Mouse (Mus musculus): ENCODE data around the gene Pfn3. TPM values are rescaled to one million over a fixed set of nuclear protein-coding genes. Genes with fewer than 3 reads are reported as not detected.

The Pfn3 gene
- 0.46 TPM in 1 of 2 replicates, not detected in the other for polyA plus RNA-seq (2015; fragmentation: Nextera tagmentation; extraction: Ambion mirVana)

GRCm38 (mm10) chr13:55414743-55415380, at the start of gene Pfn3:
Pfn3 (minus strand) TSS chr13:55415232.
- peak; percentile 74 for ATAC-seq (ENCODE audit: low FRiP score, low TSS enrichment)
- peak within 1 kb of the TSS; percentile 43 for H3K4me3 ChIP-seq (ENCODE audit: low read length)
- no peak within 1 kb of the TSS for H3K27ac ChIP-seq (ENCODE audit: low read length)
- no peaks in the 10 kb centered on the region for H3K36me3 ChIP-seq (ENCODE audit: insufficient read depth, low read length)
- WGBS = 9% methylated on average over 41 of the region's 41 CpGs
- peaks cover 16% of the 10 kb centered on the region for H3K4me1 ChIP-seq (ENCODE audit: insufficient read depth, low read length)
- H3K9me3 ChIP-seq (ENCODE audit: low read length) = no peaks in the 10 kb centered on the region
- peaks cover 14% of the 10 kb centered on the region for H3K27me3 ChIP-seq (ENCODE audit: insufficient read depth, low read length)
- peak within 1 kb of the TSS; percentile 33 for H3K9ac ChIP-seq (replicated peaks; ENCODE audit: low read length)
- peak within 1 kb of the TSS; percentile 59 for H3K4me2 ChIP-seq (replicated peaks; ENCODE audit: low read depth, low read length)

GRCm38 (mm10) chr13:55464027-55464884, 49.2 kb upstream of the Pfn3 start, which contains the start of gene Prr7:
Prr7 (plus strand) TSS chr13:55464267.
- peak within 1 kb of the TSS; percentile 55; the same call in 1 of the 2 replicates for H3K27ac ChIP-seq (ENCODE audit: low read length)
- H3K36me3 ChIP-seq (ENCODE audit: insufficient read depth, low read length) = peaks cover 17% of the 10 kb centered on the region
- no peaks in the 10 kb centered on the region for H3K9me3 ChIP-seq (ENCODE audit: low read length)
- peaks cover 17% of the 10 kb centered on the region for H3K4me1 ChIP-seq (ENCODE audit: insufficient read depth, low read length)
- no peaks in the 10 kb centered on the region for H3K27me3 ChIP-seq (ENCODE audit: insufficient read depth, low read length)
- under 1% methylated on average over 69 of the region's 84 CpGs for WGBS
- H3K4me2 ChIP-seq (replicated peaks; ENCODE audit: low read depth, low read length) = peak within 1 kb of the TSS; percentile 98
- peak; percentile 62 for ATAC-seq (ENCODE audit: low FRiP score, low TSS enrichment)
- H3K9ac ChIP-seq (replicated peaks; ENCODE audit: low read length) = peak within 1 kb of the TSS; percentile 77
- peak within 1 kb of the TSS; percentile 69 for H3K4me3 ChIP-seq (ENCODE audit: low read length)

GRCm38 (mm10) chr13:55463399-55464026, 48.5 kb upstream of the Pfn3 start:
- 5% methylated on average over 14 of the region's 14 CpGs for WGBS
- Histone ChIP-seq H3K4me2 (replicated peaks; ENCODE audit: low read depth, low read length) (peak overlapping the region; percentile 98), H3K27me3 (ENCODE audit: insufficient read depth, low read length) (no peaks in the 10 kb centered on the region), H3K4me3 (ENCODE audit: low read length) (peak overlapping the region; percentile 69), H3K27ac (ENCODE audit: low read length) (no peak overlapping the region), H3K9ac (replicated peaks; ENCODE audit: low read length) (peak overlapping the region; percentile 77), H3K4me1 (ENCODE audit: insufficient read depth, low read length) (peaks cover 17% of the 10 kb centered on the region), H3K9me3 (ENCODE audit: low read length) (no peaks in the 10 kb centered on the region), H3K36me3 (ENCODE audit: insufficient read depth, low read length) (peaks cover 24% of the 10 kb centered on the region)
- peak; percentile 3; the same call in 1 of the 2 replicates for ATAC-seq (ENCODE audit: low FRiP score, low TSS enrichment)

GRCm38 (mm10) chr13:55462965-55463364, 47.9 kb upstream of the Pfn3 start:
- no peak overlapping the region for H3K4me3 ChIP-seq (ENCODE audit: low read length)
- no peak overlapping the region for H3K27ac ChIP-seq (ENCODE audit: low read length)
- H3K4me2 ChIP-seq (replicated peaks; ENCODE audit: low read depth, low read length) = no peak overlapping the region
- no peak for ATAC-seq (ENCODE audit: low FRiP score, low TSS enrichment)
- peaks cover 17% of the 10 kb centered on the region for H3K4me1 ChIP-seq (ENCODE audit: insufficient read depth, low read length)
- H3K9me3 ChIP-seq (ENCODE audit: low read length) = no peaks in the 10 kb centered on the region
- peaks cover 25% of the 10 kb centered on the region for H3K36me3 ChIP-seq (ENCODE audit: insufficient read depth, low read length)
- 40% methylated on average over 2 of the region's 2 CpGs for WGBS
- H3K27me3 ChIP-seq (ENCODE audit: insufficient read depth, low read length) = no peaks in the 10 kb centered on the region
- no peak overlapping the region for H3K9ac ChIP-seq (replicated peaks; ENCODE audit: low read length)

- no peak for ATAC-seq (ENCODE audit: low FRiP score, low TSS enrichment)
- H3K4me1 ChIP-seq (ENCODE audit: insufficient read depth, low read length) = peaks cover 11% of the 10 kb centered on the region
- H3K9ac ChIP-seq (replicated peaks; ENCODE audit: low read length) = no peak overlapping the region
- no peak overlapping the region for H3K27ac ChIP-seq (ENCODE audit: low read length)
- no peaks in the 10 kb centered on the region for H3K9me3 ChIP-seq (ENCODE audit: low read length)
- 93% methylated on average over 16 of the region's 16 CpGs for WGBS
- no peaks in the 10 kb centered on the region for H3K27me3 ChIP-seq (ENCODE audit: insufficient read depth, low read length)
- H3K4me3 ChIP-seq (ENCODE audit: low read length) = no peak overlapping the region
- peaks cover 41% of the 10 kb centered on the region for H3K36me3 ChIP-seq (ENCODE audit: insufficient read depth, low read length)
- H3K4me2 ChIP-seq (replicated peaks; ENCODE audit: low read depth, low read length) = no peak overlapping the region
These were observed 36.9 kb upstream of the Pfn3 start for GRCm38 (mm10) chr13:55451785-55452549.

- no peak overlapping the region for H3K4me2 ChIP-seq (replicated peaks; ENCODE audit: low read depth, low read length)
These were observed 36.3 kb upstream of the Pfn3 start for GRCm38 (mm10) chr13:55451296-55451695.

GRCm38 (mm10) chr13:55450511-55450980, 35.5 kb upstream of the Pfn3 start:
- Histone ChIP-seq H3K9ac (replicated peaks; ENCODE audit: low read length) (no peak overlapping the region), H3K4me3 (ENCODE audit: low read length) (no peak overlapping the region), H3K4me1 (ENCODE audit: insufficient read depth, low read length) (peaks cover 22% of the 10 kb centered on the region), H3K4me2 (replicated peaks; ENCODE audit: low read depth, low read length) (no peak overlapping the region), H3K9me3 (ENCODE audit: low read length) (no peaks in the 10 kb centered on the region), H3K27me3 (ENCODE audit: insufficient read depth, low read length) (no peaks in the 10 kb centered on the region), H3K27ac (ENCODE audit: low read length) (no peak overlapping the region), H3K36me3 (ENCODE audit: insufficient read depth, low read length) (peaks cover 41% of the 10 kb centered on the region)
- ATAC-seq (ENCODE audit: low FRiP score, low TSS enrichment) = no peak
- WGBS = 92% methylated on average over 11 of the region's 11 CpGs

More at GRCm38 (mm10) chr13:55451296-55451695, 36.3 kb upstream of the Pfn3 start:
- Histone ChIP-seq H3K27ac (ENCODE audit: low read length) (no peak overlapping the region), H3K36me3 (ENCODE audit: insufficient read depth, low read length) (peaks cover 41% of the 10 kb centered on the region), H3K9me3 (ENCODE audit: low read length) (no peaks in the 10 kb centered on the region), H3K4me1 (ENCODE audit: insufficient read depth, low read length) (peaks cover 18% of the 10 kb centered on the region), H3K4me3 (ENCODE audit: low read length) (no peak overlapping the region), H3K27me3 (ENCODE audit: insufficient read depth, low read length) (no peaks in the 10 kb centered on the region), H3K9ac (replicated peaks; ENCODE audit: low read length) (no peak overlapping the region)
- no peak for ATAC-seq (ENCODE audit: low FRiP score, low TSS enrichment)
- WGBS = 88% methylated on average over 10 of the region's 10 CpGs

GRCm38 (mm10) chr13:55449679-55450441, 34.8 kb upstream of the Pfn3 start:
- Histone ChIP-seq H3K4me2 (replicated peaks; ENCODE audit: low read depth, low read length) (no peak overlapping the region), H3K9ac (replicated peaks; ENCODE audit: low read length) (no peak overlapping the region), H3K4me3 (ENCODE audit: low read length) (no peak overlapping the region), H3K27ac (ENCODE audit: low read length) (no peak overlapping the region), H3K36me3 (ENCODE audit: insufficient read depth, low read length) (peaks cover 41% of the 10 kb centered on the region), H3K9me3 (ENCODE audit: low read length) (no peaks in the 10 kb centered on the region), H3K4me1 (ENCODE audit: insufficient read depth, low read length) (peaks cover 22% of the 10 kb centered on the region), H3K27me3 (ENCODE audit: insufficient read depth, low read length) (no peaks in the 10 kb centered on the region)
- no peak for ATAC-seq (ENCODE audit: low FRiP score, low TSS enrichment)
- WGBS = 87% methylated on average over 17 of the region's 17 CpGs
